Mouse (Mus musculus): ENCODE results near the gene Epn2.

DNA sequence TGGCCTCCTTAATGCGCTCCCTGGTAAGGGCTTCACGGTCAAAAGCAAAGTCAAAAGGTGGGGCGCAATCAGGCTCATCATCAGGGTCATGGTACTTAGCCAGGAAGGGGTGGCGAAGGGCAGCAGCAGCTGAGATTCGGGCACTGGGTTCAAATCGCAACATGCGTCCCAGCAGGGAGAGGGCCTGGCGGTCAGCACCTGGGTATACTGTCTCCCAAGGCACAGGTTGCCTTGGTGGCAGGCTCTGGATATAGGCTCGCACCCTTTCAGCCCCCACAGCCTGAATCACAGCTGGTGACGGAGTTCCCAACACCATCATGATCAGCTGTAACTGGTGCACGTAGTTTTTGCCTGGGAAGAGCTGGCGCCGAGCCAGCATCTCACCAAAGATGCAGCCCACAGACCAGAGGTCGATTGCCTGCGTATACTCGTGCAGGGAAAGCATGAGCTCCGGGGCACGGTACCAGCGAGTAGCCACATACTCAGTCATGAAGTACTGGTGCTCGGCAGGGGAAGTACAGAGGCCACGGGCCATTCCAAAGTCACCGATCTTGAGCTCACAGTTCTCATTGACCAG is 88.5 kb downstream of the Epn2 start:
- TF ChIP-seq MAFK (IDR thresholded peaks at IDR 0.05; ENCODE audit: insufficient read depth, low read depth, low read length) = no peak
- TF ChIP-seq ZC3H11A (IDR thresholded peaks at IDR 0.05; ENCODE audit: borderline replicate concordance, low read depth, low read length) = no peak
- TF ChIP-seq CHD2 (IDR thresholded peaks at IDR 0.05; ENCODE audit: low read depth, low read length) = no peak
- TF ChIP-seq ZNF384 (IDR thresholded peaks at IDR 0.05; ENCODE audit: low read depth, low read length) = no peak

Measured in ES-E14 (cell line).